Mouse (Mus musculus) cerebellum, adult 2 months (tissue): ENCODE results near the gene Pofut1.

Experiments
- CTCF ChIP-seq: fragments of 200-500 bp; IDR thresholded peaks from 2 replicates; pipeline ENCODE4 v1.5.1; 2011; ENCODE audit warnings: low read depth, mild to moderate bottlenecking, control low read depth, low read length, moderate library complexity, borderline replicate concordance; ENCODE audit not compliant: insufficient read depth
- POLR2A ChIP-seq: fragments of 200-500 bp; IDR thresholded peaks from 2 replicates; pipeline ENCODE4 v1.6.1; 2011; ENCODE audit warnings: low read length, control low read depth, borderline replicate concordance; ENCODE audit not compliant: insufficient read depth

DNA sequence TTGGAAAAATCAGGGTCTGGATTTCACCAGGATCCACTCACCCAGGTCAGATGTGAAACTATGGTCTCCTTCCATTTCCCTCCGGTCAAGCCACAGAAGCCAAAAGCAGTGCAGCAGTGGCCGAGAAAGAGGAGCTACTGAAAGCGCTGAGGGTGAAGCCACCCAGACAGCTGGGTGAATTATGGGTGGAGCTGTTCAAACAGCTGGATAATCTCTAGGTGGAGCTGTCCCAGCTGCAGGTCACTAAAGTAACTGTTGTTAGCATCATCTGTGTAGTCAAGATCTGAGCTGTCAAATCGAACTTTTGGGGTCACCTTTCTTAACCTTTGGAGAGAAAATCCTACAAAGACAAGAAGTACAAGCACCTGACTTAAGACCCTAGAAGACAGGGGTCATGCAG lies 57.1 kb downstream of the Pofut1 start:
- no peak for TF ChIP-seq POLR2A
- no peak for TF ChIP-seq CTCF
